Mouse (Mus musculus) layer of hippocampus, adult 2 months (tissue): ENCODE measurements around the gene Nt5c. TPM values are rescaled to one million over a fixed set of nuclear protein-coding genes. Genes with fewer than 3 reads are reported as not detected.
"Not testable (repeated sequence)": the region's sequence is repeated elsewhere in the genome, so short reads cannot be mapped to it uniquely, and the experiment has no call there.

Experiments
- DNase-seq, 2 experiments: peaks; one replicate each; pipeline ENCODE4 v3.0.0; 2022; ENCODE audit warnings: low spot score in 2 of 2
- H3K27ac ChIP-seq: fragments of 200-600 bp; 2 replicates; pipeline ENCODE4 v1.8.1; 2022
- H3K4me3 ChIP-seq: fragments of 200-600 bp; 2 replicates; pipeline ENCODE4 v1.8.1; 2022; ENCODE audit warnings: mild to moderate bottlenecking
- CTCF ChIP-seq: fragments of 200-600 bp; conservative IDR thresholded peaks from 2 replicates; pipeline ENCODE4 v1.8.1; 2022; ENCODE audit warnings: antibody characterized with exemption, mild to moderate bottlenecking, moderate library complexity
- total RNA-seq, 2 experiments: library from RNA; stranded (reverse); gene quantifications; 2 replicates each; pipeline ENCODE4 v1.2.3; 2021

Gene Nt5c
- total RNA-seq, 2 experiments from 2014 or later: 64.3 to 65.5 TPM

GRCm38 (mm10) chr11:115473626-115474275 lies 17.9 kb downstream of the Nt5c start:
- DNase-seq: peak; percentile 93 to 97
- Histone ChIP-seq H3K4me3 (peak overlapping the region; percentile 2; the same call in 1 of the 2 replicates), H3K27ac (peak overlapping the region; percentile 96)
- peak; percentile 100; the same call in 1 of the 2 replicates for TF ChIP-seq CTCF

- TF ChIP-seq CTCF: no peak
- no peak overlapping the region for H3K27ac ChIP-seq
- DNase-seq: no peak
- no peak overlapping the region for H3K4me3 ChIP-seq
Observed at GRCm38 (mm10) chr11:115472183-115472582, 19.5 kb downstream of the Nt5c start.

GRCm38 (mm10) chr11:115467217-115467618 lies 24.4 kb downstream of the Nt5c start:
- H3K27ac ChIP-seq: no peak overlapping the region
- H3K4me3 ChIP-seq: no peak overlapping the region
- TF ChIP-seq CTCF: no peak
- no peak for DNase-seq

- no peak for TF ChIP-seq CTCF
- Histone ChIP-seq H3K27ac (no peak overlapping the region), H3K4me3 (no peak overlapping the region)
- no peak for DNase-seq
Observed at GRCm38 (mm10) chr11:115464851-115465250, 26.8 kb downstream of the Nt5c start.

- H3K4me3 ChIP-seq: no peak overlapping the region
- H3K27ac ChIP-seq: no peak overlapping the region
- TF ChIP-seq CTCF: no peak
- DNase-seq: no peak
Observed at GRCm38 (mm10) chr11:115463397-115463796, 28.3 kb downstream of the Nt5c start.

- no peak for TF ChIP-seq CTCF
- no peak for DNase-seq
- H3K4me3 ChIP-seq: no peak within 1 kb of the TSS
- H3K27ac ChIP-seq: no peak within 1 kb of the TSS
Observed at GRCm38 (mm10) chr11:115462243-115462891, 29.3 kb downstream of the Nt5c start, which contains the start of gene Slc16a5. Gene Slc16a5, plus strand, starts transcription at chr11:115462474.

GRCm38 (mm10) chr11:115461846-115462242 lies 29.8 kb downstream of the Nt5c start:
- Histone ChIP-seq H3K4me3 (no peak overlapping the region), H3K27ac (no peak overlapping the region)
- TF ChIP-seq CTCF: no peak
- no peak for DNase-seq

- no peak overlapping the region for H3K27ac ChIP-seq
- no peak overlapping the region for H3K4me3 ChIP-seq
- TF ChIP-seq CTCF: peak; percentile 41
- DNase-seq: no peak
Observed at GRCm38 (mm10) chr11:115460976-115461375, 30.7 kb downstream of the Nt5c start.

GRCm38 (mm10) chr11:115457405-115457804 lies 34.3 kb downstream of the Nt5c start:
- Histone ChIP-seq H3K4me3 (no peak overlapping the region), H3K27ac (no peak overlapping the region)
- no peak for TF ChIP-seq CTCF
- DNase-seq: no peak

- H3K27ac ChIP-seq: no peak overlapping the region
- H3K4me3 ChIP-seq: no peak overlapping the region
- TF ChIP-seq CTCF: no peak
- DNase-seq: no peak
Observed at GRCm38 (mm10) chr11:115456182-115456581, 35.5 kb downstream of the Nt5c start.

GRCm38 (mm10) chr11:115455619-115456018 lies 36.0 kb downstream of the Nt5c start:
- no peak overlapping the region for H3K27ac ChIP-seq
- no peak overlapping the region for H3K4me3 ChIP-seq
- peak; percentile 38 for TF ChIP-seq CTCF
- no peak for DNase-seq

GRCm38 (mm10) chr11:115454822-115455221 lies 36.8 kb downstream of the Nt5c start:
- H3K27ac ChIP-seq, DNase-seq, H3K4me3 ChIP-seq: not testable (repeated sequence)
- peak; percentile 31 for TF ChIP-seq CTCF

- no peak for TF ChIP-seq CTCF
- H3K27ac ChIP-seq: no peak overlapping the region
- no peak overlapping the region for H3K4me3 ChIP-seq
- DNase-seq: no peak
Observed at GRCm38 (mm10) chr11:115453306-115453705, 38.4 kb downstream of the Nt5c start.
